Mouse (Mus musculus) heart, embryonic 12.5 days (tissue): Measurements from ENCODE around the gene Gsto2. TPM values are rescaled to one million over a fixed set of nuclear protein-coding genes. Genes with fewer than 3 reads are reported as not detected.

Experiments
- ATAC-seq: fragments of 200-750 bp; cut with Nextera tagmentation; 2 replicates; pipeline ENCODE4 v1.8.0; 2017; ENCODE audit warnings: moderate TSS enrichment, moderate library complexity; ENCODE audit not compliant: insufficient number of reproducible peaks, low FRiP score
- H3K27ac ChIP-seq: fragments of 300-500 bp; sonication (generic); 2 replicates; pipeline ENCODE4 v1.5.1; 2016; ENCODE audit warnings: mild to moderate bottlenecking, moderate library complexity; ENCODE audit not compliant: poor library complexity, severe bottlenecking
- H3K27me3 ChIP-seq: fragments of 300-500 bp; sonication (generic); replicated peaks from 2 replicates; pipeline ENCODE4 v1.6.1; 2016; ENCODE audit warnings: mild to moderate bottlenecking, moderate library complexity
- H3K36me3 ChIP-seq: fragments of 300-500 bp; sonication (generic); 2 replicates; pipeline ENCODE4 v1.6.1; 2016; ENCODE audit warnings: mild to moderate bottlenecking, moderate library complexity
- H3K4me1 ChIP-seq: fragments of 300-500 bp; sonication (generic); replicated peaks from 2 replicates; pipeline ENCODE4 v1.6.1; 2016; ENCODE audit warnings: mild to moderate bottlenecking
- H3K4me2 ChIP-seq: fragments of 300-500 bp; sonication (generic); 2 replicates; pipeline ENCODE4 v1.6.1; 2016; ENCODE audit warnings: mild to moderate bottlenecking, moderate library complexity
- H3K4me3 ChIP-seq: fragments of 300-500 bp; sonication (generic); 2 replicates; pipeline ENCODE4 v1.5.1; 2016; ENCODE audit warnings: mild to moderate bottlenecking
- H3K9ac ChIP-seq: fragments of 300-500 bp; sonication (generic); 2 replicates; pipeline ENCODE4 v1.6.1; 2016; ENCODE audit warnings: mild to moderate bottlenecking, moderate library complexity
- H3K9me3 ChIP-seq: fragments of 300-500 bp; sonication (generic); replicated peaks from 2 replicates; pipeline ENCODE4 v1.6.1; 2016; ENCODE audit warnings: mild to moderate bottlenecking, moderate library complexity
- WGBS: fragments of 180-500 bp; shearing (Covaris S2); methylation state at CpG from one replicate; pipeline ENCODE4 v1.1.7; 2016; 5-methylcytosine and 5-hydroxymethylcytosine counted together
- microRNA-seq: library from miRNA; unstranded; fragments of <30 nt; microRNA quantifications from one replicate; pipeline ENCODE4, GENCODE M21; 2017
- polyA plus RNA-seq: library from polyadenylated mRNA; unstranded; fragments of >200 nt; fragmentation: Nextera tagmentation; extraction: Ambion mirVana; gene quantifications from 2 replicates; pipeline ENCODE4 v1.2.1, GENCODE M21; 2016

Gsto2 gene
- polyA plus RNA-seq, 1 experiment from 2014 or later: 1.3 TPM

- no peaks in the 10 kb centered on the region for H3K4me1 ChIP-seq
- H3K4me2 ChIP-seq: no peak overlapping the region
- H3K27me3 ChIP-seq: no peaks in the 10 kb centered on the region
- H3K27ac ChIP-seq: no peak overlapping the region
- H3K9me3 ChIP-seq: no peaks in the 10 kb centered on the region
- WGBS: 80% methylated on average over 2 of the region's 2 CpGs
- ATAC-seq: no peak
- no peak overlapping the region for H3K9ac ChIP-seq
- no peaks in the 10 kb centered on the region for H3K36me3 ChIP-seq
- H3K4me3 ChIP-seq: no peak overlapping the region
These were observed 61.7 kb downstream of the Gsto2 start for GRCm38 (mm10) chr19:47927032-47927431.

GRCm38 (mm10) chr19:47929043-47929442 is 63.7 kb downstream of the Gsto2 start:
- WGBS: 89% methylated on average over 4 of the region's 4 CpGs
- ATAC-seq: no peak
- no peak overlapping the region for H3K27ac ChIP-seq

GRCm38 (mm10) chr19:47931982-47932638 is 66.8 kb downstream of the Gsto2 start:
- Histone ChIP-seq H3K27ac (no peak overlapping the region), H3K27me3 (no peaks in the 10 kb centered on the region), H3K9me3 (no peaks in the 10 kb centered on the region; the same call in 1 of the 2 replicates), H3K4me2 (no peak overlapping the region), H3K4me1 (no peaks in the 10 kb centered on the region), H3K4me3 (no peak overlapping the region), H3K9ac (no peak overlapping the region), H3K36me3 (no peaks in the 10 kb centered on the region)
- WGBS: 44% methylated on average over 7 of the region's 7 CpGs
- ATAC-seq: no peak

More at GRCm38 (mm10) chr19:47929043-47929442, 63.7 kb downstream of the Gsto2 start:
- Histone ChIP-seq H3K4me3 (no peak overlapping the region), H3K9me3 (no peaks in the 10 kb centered on the region; the same call in 1 of the 2 replicates), H3K36me3 (no peaks in the 10 kb centered on the region), H3K4me2 (no peak overlapping the region), H3K27me3 (no peaks in the 10 kb centered on the region), H3K9ac (no peak overlapping the region), H3K4me1 (no peaks in the 10 kb centered on the region)

- H3K4me1 ChIP-seq: peaks cover 10% of the 10 kb centered on the region
- H3K4me2 ChIP-seq: no peak overlapping the region
- no peaks in the 10 kb centered on the region; the same call in 1 of the 2 replicates for H3K9me3 ChIP-seq
- WGBS: 84% methylated on average over 8 of the region's 8 CpGs
- H3K27ac ChIP-seq: no peak overlapping the region
- no peaks in the 10 kb centered on the region for H3K36me3 ChIP-seq
- peaks cover 12% of the 10 kb centered on the region for H3K27me3 ChIP-seq
- no peak overlapping the region for H3K4me3 ChIP-seq
- no peak for ATAC-seq
- H3K9ac ChIP-seq: no peak overlapping the region
These were observed 68.8 kb downstream of the Gsto2 start for GRCm38 (mm10) chr19:47934146-47934545.

GRCm38 (mm10) chr19:47934636-47935238 is 69.4 kb downstream of the Gsto2 start:
- no peak for ATAC-seq
- Histone ChIP-seq H3K36me3 (no peaks in the 10 kb centered on the region), H3K27ac (no peak overlapping the region), H3K4me2 (no peak overlapping the region), H3K9me3 (no peaks in the 10 kb centered on the region; the same call in 1 of the 2 replicates), H3K4me1 (peaks cover 10% of the 10 kb centered on the region), H3K9ac (no peak overlapping the region), H3K27me3 (peaks cover 12% of the 10 kb centered on the region), H3K4me3 (no peak overlapping the region)
- WGBS: 69% methylated on average over 16 of the region's 16 CpGs

- Histone ChIP-seq H3K27ac (no peak overlapping the region), H3K36me3 (no peaks in the 10 kb centered on the region), H3K4me1 (peaks cover 10% of the 10 kb centered on the region), H3K4me3 (no peak overlapping the region), H3K4me2 (no peak overlapping the region), H3K27me3 (peaks cover 20% of the 10 kb centered on the region), H3K9ac (no peak overlapping the region), H3K9me3 (no peaks in the 10 kb centered on the region; the same call in 1 of the 2 replicates)
- no peak for ATAC-seq
- 72% methylated on average over 6 of the region's 6 CpGs for WGBS
These were observed 70.2 kb downstream of the Gsto2 start for GRCm38 (mm10) chr19:47935530-47935929.

Small RNA genes lying within 50 kb of the gene (microRNA-seq; reads per million reads assigned to microRNA genes)
- gene Gm22240: not detected

Other genes starting within 250 kb of the Gsto2 start
- gene Col17a1, start 173.4 kb upstream of the Gsto2 start, polyA plus RNA-seq: 0.36 and 0.69 TPM in 2 replicates
- gene Sfr1, start 133.9 kb upstream of the Gsto2 start, polyA plus RNA-seq: 258 and 263 TPM in 2 replicates
- 81.4 and 84.0 TPM in 2 replicates for gene Gsto1, start 10.6 kb upstream of the Gsto2 start, polyA plus RNA-seq
- gene Cfap43, start 53.8 kb downstream of the Gsto2 start, polyA plus RNA-seq: 0.10 and 0.19 TPM in 2 replicates
- 24.4 and 25.5 TPM in 2 replicates for gene Itprip, start 53.8 kb downstream of the Gsto2 start, polyA plus RNA-seq
- not detected in 2 replicates for gene Cfap58, start 72.1 kb downstream of the Gsto2 start, polyA plus RNA-seq